Mouse (Mus musculus): ENCODE data around the gene Frmd6. TPM values are rescaled to one million over a fixed set of nuclear protein-coding genes. Genes with fewer than 3 reads are reported as not detected.

Frmd6 gene
- total RNA-seq, 2 experiments from 2014 or later: 15.4 to 16.8 TPM

DNA sequence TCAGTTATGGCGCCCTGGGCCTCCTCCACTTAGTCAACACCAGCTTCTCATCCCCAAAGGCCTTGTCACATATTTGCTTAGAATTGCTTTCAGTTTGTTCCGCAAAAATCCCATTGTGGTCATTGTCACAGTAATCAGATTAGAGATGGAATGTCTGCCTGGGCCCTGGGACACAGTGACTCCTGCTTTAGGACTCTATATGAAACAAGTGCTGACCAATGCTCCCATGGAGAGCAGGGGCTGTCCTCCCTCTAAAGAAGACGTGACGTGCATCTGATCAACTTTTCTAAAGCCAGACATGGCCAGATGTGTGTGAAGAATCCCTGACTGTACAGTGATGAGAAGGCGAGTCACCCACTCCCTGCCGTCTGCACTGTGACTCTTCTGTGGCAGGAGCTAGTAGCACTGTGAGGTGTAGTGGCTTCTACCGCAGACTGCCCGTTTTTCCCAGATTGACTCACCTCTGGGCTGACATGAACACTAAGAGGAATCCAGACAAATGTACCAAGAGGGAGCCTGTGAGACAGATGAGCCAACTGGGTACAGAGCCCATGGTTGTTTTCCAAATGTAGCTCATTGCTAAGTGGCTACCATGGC, 65.7 kb downstream of the Frmd6 start:
- DNase-seq (ENCODE audit: extremely low spot score in 1 of 2, low spot score in 1 of 2): no peak

DNA sequence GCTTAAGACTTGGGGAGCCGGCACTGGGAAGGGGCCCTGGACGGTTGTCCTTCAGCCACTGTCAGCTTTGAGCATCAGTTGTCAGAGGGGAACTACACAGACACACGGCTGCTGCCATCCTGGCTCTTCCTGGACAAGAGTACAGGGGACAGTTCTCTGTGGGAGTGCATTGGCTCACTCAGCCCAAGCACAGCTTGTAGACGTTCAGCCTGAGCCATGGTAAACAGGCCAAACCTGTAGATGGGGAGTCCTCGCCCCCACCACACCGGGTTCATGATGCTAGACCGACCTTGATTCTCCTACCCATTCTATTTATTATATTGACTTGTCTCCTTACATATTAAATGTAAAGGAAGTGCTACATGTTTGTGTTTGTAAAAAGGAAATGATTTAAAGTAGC, 70.0 kb downstream of the Frmd6 start:
- DNase-seq (ENCODE audit: extremely low spot score in 1 of 2, low spot score in 1 of 2): no peak

DNA sequence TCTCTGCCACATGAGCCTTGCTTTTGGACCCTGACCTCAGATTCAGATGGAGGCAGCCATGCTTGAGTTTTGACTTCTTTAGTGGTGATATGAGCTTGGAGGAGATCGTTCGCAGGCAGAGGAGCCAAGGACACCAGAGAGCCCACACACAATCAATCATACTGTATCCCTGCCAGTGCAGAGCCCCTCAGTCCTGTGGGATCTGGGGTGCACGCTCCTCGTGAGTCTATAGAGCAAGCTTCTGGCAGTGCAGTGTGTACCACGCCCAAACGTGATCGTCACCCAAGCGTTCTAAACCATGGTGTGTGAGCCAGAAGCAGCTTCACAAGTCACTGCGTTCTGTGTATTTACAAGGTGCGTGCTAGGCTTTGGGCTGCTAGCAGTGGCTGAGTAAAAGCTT, 70.8 kb downstream of the Frmd6 start:
- DNase-seq (ENCODE audit: extremely low spot score in 1 of 2, low spot score in 1 of 2): no peak

DNA sequence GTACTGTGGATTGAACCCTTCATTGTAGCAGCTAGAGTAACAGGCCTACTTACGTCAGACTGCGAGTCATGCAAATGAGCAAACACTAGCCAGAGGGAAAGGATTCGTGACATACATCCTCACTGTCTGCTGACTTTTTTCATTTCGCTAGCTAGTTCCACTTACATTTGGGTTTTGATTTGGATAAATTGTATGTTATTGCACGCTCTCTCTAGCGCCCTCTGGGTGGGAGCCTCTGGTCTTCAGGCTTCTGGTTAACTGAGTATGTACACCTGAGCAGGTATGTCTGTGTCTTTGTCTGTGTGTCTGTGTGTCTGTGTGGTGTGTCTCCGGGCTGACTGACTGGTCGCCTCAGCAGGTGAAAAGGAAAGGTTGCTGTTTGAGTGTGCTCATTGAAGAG, 72.1 kb downstream of the Frmd6 start:
- DNase-seq (ENCODE audit: extremely low spot score in 1 of 2, low spot score in 1 of 2): no peak

DNA sequence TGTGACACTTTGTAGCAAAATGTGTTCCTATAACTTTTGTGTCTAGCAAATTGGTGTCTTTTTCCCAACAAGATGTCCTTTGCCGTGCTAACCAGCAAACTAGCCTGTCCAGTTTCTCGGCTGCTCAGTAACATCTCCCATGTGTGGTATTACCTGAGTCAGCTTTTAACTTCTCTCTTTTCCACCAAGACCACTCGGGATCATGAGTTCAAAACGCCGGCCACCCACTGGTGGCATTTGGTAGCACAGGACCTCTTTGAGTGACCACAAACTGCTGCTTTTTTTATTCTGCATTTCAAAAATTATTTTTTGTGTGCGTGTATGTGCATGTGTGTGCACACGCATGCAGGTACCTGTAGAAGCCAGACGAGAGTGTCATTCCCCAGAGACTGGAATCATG, 73.1 kb downstream of the Frmd6 start:
- no peak for DNase-seq (ENCODE audit: extremely low spot score in 1 of 2, low spot score in 1 of 2)

DNA sequence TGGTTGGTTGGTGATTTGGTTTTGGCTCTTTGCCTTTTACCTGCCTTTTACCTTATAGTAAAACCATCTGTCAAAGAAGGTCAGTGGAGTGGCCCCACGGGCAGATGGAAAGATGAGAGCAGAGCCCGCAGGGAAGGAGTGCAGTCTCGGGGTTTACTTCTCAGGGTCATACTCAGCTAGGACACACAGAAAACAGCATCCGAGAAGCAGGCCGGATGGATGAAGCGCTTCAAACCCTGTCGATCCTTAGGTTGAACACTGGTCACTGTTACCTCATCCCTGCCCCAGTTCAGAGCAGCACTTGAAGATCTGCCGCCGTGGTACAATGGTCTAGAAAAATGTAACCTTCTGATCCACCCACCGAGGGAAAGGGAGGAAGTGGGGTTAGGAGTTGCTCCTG, 79.2 kb downstream of the Frmd6 start:
- no peak for DNase-seq (ENCODE audit: extremely low spot score in 1 of 2, low spot score in 1 of 2)

DNA sequence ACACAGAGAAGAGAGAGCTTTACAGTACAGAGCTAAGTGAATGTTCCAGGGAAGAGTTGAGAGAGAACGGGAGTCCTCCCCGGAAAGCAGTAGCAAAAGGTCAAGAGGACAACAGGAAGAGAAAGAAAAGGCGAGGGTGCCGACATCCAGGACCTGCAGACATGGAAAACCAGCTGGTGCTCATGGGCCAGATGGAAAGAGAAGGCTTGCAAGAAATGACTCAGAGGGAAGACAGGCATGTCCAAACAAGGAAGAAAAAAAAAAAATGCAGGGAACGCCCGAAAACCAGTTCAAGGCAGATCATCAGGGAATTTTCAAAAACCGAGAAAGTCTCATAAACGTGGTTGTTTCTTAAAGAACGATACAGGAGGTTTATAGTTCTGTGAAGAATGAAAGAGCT, 81.6 kb downstream of the Frmd6 start:
- DNase-seq (ENCODE audit: extremely low spot score in 1 of 2, low spot score in 1 of 2): no peak

DNA sequence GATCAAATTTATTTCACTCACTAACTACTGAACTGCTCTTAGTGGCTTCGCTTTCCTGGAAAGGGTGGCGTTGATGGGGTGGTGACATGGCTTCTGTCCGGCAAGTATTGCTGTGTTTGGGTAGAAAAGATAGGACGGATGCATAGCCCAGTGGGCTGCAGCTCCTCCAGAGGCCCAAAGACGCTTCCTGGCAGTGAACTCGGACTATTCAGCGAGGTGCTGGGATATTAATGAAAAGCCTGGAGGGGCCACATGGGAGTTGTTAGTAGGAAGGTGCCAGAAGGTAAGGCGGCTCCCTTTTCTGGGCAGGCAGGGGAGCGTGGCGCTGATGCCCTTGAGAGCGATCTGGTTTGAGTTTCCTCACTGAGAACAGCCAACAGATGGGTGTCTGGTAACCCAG, 82.3 kb downstream of the Frmd6 start:
- no peak for DNase-seq (ENCODE audit: extremely low spot score in 1 of 2, low spot score in 1 of 2)

DNA sequence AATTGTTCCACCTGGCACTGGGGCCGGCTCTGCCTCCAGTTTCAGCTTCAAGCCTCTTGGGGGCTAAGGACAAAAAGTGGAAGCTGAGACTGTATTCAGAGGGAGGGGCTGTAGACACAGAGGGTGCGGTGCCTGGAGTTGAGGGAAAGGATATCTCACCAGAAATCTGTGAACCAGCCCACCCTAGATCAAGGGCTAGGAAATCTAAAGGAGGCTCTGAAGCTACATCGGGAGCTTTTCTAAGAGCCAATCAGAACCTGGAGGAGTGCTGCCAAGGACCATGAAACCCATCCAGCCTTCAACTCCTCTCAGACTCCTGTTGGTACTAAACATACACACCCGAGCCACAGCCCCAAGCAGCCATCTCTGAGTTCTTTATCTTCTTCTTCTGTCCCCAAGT, 82.8 kb downstream of the Frmd6 start:
- DNase-seq (ENCODE audit: extremely low spot score in 1 of 2, low spot score in 1 of 2): no peak

DNA sequence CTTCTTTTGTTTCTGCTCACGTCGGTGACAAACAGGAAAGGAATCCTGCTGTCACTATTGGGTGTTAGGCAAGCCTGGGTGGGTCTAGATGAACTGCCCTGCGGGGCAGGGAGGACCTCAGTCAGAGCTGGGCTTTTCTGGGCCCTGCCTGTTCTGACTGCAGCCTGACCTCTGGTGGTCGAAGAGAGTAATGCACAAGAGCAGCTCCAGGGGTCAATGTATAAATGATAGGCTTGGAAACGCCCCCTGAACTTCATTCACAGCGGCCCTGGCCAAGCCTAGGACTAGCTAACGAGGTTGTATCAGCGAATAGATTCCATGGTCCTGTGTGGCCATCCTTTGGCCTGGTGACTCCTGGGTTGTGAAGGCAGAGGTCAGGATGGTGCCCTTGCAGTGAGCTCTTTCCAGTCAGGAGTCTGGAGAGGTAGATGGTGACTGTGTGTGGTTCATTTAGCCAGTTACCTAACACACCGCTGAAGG, 85.0 kb downstream of the Frmd6 start:
- peak; percentile 64 to 84 for DNase-seq (ENCODE audit: extremely low spot score in 1 of 2, low spot score in 1 of 2)

DNA sequence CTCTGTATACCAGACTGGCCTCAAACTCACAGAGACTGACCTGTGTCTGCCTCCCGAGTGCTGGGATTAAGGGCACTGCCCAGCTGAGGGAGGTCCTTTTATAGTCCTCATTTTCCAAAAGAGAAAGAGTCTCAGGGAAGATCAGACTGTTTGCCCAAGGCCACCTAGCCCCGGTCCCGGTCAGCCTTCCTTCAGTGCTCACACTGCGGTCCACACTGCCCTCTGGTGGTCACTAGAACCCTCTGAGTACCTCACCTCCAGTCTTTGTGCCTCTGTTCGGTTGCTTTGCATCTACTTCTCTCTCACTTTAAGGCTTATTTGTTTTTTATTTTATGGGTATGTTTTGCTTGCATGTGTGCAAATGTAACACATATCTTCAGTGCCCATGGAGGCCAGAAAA, 85.7 kb downstream of the Frmd6 start:
- peak; percentile 48 to 84 for DNase-seq (ENCODE audit: extremely low spot score in 1 of 2, low spot score in 1 of 2)

DNA sequence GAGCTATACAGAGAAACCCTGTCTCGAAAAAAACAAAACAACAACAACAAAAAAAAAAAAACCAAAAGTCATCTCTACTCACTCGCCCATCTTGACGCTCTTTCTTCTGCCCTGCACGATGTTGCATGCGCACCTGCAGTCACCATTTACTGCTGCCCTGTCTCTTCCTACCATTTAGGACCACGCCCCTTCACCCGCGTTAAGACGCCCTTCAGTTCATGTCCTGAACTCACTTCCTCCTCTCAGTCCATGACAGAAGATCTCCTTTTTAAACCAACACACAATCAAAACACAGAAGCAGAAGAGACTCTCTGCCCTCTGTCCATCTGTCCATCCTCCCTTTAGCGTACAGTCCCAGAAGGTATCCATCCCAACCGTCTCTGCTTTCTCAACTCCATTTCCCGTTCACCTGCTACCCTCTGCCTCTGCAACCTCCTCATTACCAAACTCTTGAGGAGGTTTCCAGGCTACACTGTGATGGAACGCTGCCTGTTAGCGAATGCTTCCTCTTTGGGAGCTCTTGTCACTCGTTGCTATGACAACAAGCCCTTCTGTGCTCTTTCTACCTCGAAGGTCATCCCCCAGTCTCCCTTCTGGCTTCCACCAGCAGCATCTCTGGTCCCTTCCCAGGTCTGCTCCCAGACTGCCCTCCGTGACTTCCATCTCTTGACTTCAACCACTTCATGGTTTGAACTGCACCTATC, 86.5 kb downstream of the Frmd6 start:
- DNase-seq (ENCODE audit: extremely low spot score in 1 of 2, low spot score in 1 of 2): no peak

DNA sequence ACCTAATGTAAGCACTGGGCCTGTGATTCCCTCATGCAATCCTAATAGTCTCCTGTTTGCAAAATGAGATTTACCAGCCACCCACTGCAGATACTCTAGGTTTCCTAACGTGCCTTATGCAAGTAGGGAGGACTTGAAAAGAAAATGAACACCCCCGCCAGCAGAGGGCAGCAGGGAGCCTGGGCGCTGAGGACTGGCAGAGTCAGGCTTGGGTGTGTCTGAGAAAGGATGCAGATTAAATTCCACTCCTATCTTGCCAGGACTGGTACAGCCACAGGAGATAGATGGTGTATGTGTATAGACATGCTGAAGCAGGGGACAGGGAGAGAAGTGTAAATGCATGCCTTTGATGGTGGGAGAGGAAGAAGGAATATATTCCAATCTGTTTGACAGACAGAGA, 88.1 kb downstream of the Frmd6 start:
- DNase-seq (ENCODE audit: extremely low spot score in 1 of 2, low spot score in 1 of 2): peak; percentile 42 to 75

DNA sequence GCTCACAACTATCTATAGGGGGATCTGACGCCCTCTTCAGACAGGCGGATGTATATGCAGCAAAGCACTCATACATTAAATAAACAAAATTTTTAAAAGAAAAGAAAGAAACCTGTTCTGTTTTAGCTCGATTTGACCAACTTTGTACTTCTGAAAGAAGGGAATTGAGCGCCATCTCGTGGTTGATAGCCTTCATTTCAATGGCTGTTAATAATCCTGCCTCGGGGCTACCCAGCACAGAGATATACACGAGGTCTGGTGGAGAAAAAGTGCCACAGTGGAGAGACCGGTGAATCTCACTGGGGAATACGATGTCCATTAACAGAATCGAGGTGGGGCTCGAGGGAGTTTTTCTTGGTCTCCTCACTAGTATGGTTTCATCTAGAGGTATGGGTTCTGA, 89.1 kb downstream of the Frmd6 start:
- peak in 1 of 2 experiments; percentile 53 for DNase-seq (ENCODE audit: extremely low spot score in 1 of 2, low spot score in 1 of 2)

DNA sequence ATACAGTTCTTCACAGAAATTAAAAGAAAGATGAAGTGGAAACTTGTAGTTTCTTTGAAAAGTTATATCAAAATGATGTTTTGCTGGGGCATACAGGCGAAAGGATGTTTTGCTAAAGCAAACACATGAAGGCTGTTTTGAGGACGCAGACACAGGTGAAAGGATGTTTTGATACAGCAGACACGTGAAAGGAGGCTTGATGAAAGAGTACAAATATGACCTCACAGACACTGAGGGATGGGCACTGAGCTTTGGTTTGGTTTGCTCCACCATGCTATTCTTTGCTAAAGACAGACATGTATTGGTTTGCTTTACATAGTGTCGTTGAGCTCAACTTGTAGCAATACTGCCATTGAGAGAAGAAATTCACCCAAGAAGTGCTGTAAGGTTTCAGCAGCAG, 104.5 kb downstream of the Frmd6 start:
- DNase-seq (ENCODE audit: extremely low spot score in 1 of 2, low spot score in 1 of 2): no peak

DNA sequence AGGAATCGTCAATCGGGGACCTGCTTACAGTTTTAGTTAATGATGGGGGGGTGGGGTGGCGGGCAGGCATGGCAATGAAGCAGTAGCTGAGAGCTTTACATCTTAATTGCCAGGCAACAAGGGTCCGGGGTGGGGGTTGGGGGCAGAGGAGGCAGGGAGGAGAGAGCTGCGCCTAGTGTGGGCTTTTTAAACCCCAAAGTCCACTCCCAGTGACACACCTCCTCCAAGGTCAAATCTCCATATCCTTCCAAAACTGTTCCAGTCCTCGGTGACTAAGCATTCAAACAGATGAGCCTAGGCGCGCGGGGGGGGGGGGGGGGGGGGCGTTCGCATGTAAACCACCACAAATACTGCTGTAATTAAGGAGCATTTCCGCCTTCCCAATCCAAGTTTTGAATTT, 111.8 kb downstream of the Frmd6 start:
- DNase-seq (ENCODE audit: extremely low spot score in 1 of 2, low spot score in 1 of 2): no peak

DNA sequence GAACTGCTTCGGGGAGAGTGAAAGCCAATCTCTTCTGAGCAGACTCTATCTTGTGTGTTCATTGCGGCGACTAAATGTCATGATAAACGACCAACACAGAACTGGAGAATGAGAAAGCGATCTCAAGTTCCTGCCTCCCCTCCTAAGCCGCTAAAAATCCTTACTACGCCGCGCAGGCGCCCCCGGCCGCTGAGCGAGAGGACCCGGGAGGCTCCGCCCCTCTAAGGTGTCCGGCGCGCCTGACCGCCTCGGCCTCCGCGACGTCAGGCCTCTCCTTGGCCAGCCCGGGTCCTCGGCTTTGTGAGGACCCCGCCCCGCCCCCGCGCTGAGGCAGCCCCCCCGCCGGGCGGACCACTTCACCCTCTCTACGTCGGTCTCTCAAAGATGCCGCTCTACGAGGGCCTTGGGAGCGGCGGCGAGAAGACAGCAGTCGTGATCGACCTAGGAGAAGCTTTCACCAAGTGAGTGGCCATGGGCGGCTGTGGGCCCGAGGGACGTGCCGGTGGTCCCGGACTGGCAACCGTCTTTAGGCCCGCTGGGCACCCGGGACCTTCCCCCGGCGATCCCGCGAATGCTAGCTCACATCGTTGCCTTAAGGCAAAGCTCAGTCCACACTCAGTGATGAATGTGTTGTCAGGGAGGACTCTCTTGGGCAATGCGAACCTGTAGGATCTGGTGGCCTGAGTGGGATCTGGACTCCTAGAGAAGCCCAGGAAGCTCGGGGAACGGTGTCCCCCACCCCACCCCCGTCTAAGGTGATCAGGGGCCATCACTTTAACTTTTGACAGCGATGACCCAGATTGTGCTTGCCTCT, 112.5 kb downstream of the Frmd6 start, which contains the start of gene Actr10:
Gene Actr10 (plus strand): TSS at position 287 of the 814 bp plus-strand sequence.
- DNase-seq (ENCODE audit: extremely low spot score in 1 of 2, low spot score in 1 of 2): peak; percentile 86 to 91

DNA sequence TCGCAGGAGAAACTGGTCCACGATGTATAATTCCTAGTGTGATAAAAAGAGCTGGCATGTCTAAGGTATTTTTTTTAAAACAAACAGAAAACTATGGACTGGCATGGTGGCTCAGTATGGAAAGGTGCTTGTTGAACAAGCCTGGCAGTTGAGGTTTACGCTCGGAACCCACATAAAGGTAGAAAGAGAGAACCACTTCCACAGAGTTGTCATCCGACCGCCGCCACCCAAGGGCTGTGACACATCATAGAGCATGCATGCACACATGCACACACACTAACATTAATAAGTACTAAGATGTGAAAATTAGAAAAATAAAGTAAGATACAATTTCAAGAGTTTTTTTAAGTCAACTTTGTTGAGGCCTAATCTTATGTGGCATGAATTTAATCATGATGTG, 115.5 kb downstream of the Frmd6 start:
- DNase-seq (ENCODE audit: extremely low spot score in 1 of 2, low spot score in 1 of 2): no peak

DNA sequence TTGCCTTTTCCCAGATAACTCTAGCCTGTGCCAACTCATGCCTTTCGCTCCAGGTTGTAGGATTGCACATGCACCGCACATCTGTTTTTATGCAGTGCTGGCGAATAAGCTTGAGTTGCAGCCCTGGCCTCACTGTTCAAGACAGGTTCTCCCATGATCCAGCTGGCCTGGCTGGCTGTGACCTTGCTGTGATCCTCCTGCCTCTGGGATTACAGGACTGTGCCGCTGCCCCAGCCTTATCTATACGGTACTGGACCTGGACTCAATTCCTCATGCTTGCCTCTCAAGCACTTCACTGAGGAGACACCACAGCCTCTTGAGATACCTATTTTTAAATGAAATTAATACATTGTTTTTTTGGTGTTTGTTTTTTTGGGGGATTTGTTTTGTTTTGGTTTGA, 118.9 kb downstream of the Frmd6 start:
- DNase-seq (ENCODE audit: extremely low spot score in 1 of 2, low spot score in 1 of 2): no peak

DNA sequence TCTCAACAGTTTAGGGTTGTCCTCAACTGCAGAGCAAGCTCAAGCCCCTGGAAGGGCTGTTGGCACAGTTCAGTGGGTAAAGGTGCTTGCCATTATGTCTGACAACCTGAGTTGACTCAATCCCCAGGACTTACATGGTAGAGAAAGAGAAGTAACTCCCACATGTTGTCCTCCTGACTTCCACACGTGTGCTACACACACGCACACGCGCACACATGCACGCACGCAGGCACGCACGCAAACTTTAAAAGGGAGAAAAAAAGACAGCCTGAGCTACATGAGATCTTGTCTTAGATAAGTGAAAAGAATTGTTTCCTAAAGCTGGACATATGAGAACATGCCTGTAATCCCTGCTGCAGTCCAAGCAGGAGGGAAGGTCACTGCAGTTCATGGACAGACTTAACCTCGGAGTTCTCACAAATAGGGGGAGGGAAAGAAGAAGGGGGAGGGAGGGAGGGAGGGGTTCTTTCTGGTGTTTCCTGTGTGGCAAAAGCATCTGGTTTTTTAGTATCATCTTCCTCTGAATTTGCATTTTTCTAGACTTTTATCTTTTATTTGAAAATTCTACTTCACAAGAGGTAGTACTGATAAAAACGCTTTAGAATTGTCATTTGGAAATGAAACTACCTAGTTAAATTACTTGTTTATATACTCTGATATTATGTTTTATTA, 121.4 kb downstream of the Frmd6 start:
- DNase-seq (ENCODE audit: extremely low spot score in 1 of 2, low spot score in 1 of 2): no peak

Data from layer of hippocampus, postnatal 25 days (tissue).